Mouse (Mus musculus) telencephalon, adult 2 months (tissue): Measurements from ENCODE around the gene Cc2d2a.

ENCODE experiments used
- DNase-seq: peaks from one replicate; pipeline ENCODE4 v3.0.0-alpha.2; 2011; ENCODE audit warnings: low read depth, low spot score

Cc2d2a gene

GRCm38 (mm10) chr5:43661997-43662961 is at the start of gene Cc2d2a:
TSS of gene Cc2d2a (plus strand) at chr5:43662346.
- DNase-seq = peak; percentile 58

DNA sequence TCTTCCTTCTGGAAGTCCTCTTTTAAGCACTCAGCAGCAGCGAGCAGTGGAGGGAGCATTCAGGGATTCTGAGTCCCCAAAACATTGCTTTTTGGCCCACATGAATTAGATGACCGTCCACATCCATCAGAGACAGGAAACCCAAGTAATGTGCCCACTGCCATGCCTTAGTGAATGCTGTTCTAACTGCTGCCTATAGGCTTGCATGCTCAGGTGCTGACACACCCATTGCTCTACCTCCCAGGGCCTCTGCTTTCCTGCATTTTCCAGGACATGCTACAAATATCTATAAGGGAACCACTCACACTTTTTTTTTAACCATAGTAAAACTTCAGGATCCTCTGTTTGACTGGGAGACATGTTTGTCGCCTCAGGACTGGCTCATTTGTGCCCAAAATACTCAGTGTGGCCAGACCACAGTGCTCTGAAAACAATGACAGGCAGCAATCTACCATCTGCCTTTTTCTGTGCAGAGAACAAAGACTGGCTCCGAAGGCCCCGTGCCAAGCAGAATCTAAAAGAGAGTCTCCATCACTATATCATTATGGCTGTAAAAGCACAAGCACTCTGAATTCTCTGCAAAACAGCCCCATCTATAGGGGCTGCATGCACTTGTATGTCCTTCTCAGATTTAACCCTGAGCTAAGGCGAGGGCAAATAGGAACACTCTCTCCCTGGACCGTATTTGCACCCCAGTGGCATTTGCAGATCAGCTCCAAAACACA is 40.4 kb upstream of the Cc2d2a start:
- DNase-seq = no peak

DNA sequence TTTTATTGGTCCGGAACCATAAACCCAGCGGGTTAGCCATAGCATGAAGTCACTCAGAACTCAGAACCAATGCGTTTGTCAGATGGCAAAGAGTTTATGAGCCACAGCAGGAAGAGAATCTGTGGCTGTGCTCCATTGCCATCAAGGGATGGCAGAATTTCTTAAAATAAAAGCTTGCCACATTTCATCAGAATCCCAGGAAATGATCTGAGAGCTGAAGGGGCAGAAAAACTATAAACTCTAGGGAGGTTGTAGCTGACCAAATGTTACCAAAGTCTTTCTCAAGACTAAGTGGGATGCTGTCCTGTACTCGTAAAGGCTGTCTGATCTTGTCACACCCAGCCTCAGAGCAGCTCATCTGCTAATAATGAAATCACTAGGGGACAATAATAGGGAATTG is 36.7 kb upstream of the Cc2d2a start:
- no peak for DNase-seq

DNA sequence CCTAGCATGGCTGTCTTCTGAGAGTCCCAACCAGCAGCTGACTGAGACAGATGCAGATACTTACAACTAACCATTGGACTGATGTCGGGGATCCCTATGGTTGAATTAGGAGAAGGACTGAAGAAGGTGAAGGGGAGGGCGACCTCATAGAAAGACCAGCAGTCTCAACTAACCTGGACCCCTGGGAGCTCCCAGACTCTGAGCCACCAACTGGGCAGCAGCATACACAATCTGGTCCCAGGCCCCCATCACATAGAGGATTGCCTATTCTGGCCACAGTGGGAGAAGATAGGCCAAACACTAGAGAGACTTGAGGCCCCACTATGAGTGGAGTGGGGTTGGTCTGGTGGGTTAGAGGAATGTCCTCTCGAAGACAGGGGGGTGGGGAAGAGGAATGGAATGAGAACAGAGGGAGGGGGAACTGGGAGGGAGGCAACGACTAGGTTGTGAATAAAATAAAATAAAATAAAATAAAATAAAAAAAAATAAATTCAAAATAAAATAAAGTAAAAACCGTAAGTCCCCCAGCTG is 28.0 kb upstream of the Cc2d2a start:
- DNase-seq = no peak

DNA sequence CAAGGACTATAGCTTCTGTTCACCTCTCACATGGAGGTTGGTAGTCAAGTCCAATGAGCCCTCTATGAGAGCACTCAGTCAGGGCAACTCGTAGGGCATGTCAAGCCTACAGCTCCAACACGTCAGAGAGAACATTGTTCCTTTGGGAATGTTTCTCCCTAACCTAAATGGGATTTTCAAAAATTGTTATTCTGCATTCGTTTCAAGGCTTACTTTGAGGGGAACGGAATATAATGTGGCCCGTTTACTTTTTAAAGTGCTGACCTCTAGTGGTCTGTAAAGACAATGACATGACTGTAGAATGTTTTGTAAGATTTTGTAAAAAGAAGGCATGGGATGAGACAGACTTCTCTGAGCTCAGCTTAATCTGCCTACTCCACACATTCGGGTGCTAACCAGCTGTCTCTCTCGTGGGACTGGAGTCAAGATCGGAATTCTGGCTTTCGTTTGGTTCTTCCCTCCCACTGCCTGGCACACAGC is 27.5 kb upstream of the Cc2d2a start:
- peak; percentile 83 for DNase-seq

- no peak for DNase-seq
These were observed 17.1 kb upstream of the Cc2d2a start for GRCm38 (mm10) chr5:43645020-43645419.

DNA sequence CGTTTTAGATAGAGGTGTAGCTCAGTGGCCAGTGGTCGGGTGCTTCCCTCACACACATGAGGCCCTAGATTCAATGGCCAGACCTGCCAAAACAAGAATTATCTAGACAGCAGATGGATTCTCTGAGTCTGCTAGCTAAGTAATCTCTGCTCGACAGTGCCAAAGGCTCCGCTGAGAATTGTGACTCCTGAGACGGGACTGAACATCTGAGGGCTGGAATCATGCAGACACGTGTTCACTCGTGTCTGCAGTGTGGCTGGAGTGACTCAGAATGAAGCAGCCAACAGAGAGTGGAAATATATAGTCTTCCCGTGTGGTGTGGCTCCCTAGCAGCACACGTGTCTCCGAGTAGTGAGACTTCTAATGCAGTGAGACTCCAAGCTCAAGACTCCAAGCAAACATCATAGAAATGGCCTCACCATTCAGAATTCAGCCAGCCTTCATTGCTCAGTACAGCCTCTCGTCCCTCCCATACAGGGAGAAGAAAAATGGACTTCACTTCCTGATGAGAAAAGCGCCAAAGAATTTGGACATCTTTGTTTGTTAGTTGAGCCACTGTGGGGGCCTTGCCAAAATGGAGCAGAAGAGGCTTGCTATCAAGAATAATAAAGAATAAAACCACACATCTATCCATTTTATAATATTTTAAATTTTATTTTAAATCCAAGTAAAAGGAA is 14.9 kb upstream of the Cc2d2a start:
- no peak for DNase-seq

DNA sequence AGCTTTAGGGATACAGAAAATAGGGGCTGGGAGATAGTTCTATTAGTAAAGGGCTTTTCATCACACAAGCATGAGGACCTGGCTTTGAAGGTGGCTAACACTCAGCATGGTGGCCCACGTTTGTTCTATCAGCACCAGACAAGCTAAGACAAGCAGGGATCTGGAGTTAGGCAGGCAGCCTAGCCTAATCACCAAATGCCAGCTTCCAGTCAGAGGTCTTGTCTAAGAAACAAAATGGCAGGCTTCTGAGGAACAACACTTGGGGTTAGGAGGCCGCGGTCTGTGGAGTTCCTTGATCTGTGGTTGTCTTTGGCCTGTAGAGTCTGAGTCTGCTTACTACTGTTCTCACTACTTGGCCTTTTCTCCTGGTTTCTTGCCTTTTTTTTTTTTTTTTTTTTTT is 648 bp upstream of the Cc2d2a start:
- no peak for DNase-seq

DNA sequence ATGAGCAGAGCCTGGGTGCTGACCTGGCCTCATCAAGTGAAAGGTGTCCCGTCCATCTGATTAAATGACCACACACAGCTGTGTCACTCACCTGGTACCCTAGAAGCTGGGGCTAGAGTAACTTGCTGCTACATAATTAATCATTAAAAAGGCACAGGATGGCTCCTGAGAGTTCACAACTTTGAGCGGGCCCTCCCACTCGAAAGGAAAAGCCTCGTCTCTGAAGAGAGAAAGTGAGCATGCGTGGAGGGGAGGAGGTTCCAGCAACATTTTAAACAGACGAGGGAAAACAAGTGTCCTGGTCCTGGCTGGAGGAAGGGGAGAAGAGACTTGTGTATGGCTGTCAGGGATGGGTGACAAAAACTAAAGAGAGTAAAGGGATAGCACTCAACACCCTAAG is 1.4 kb downstream of the Cc2d2a start:
- DNase-seq = no peak

DNA sequence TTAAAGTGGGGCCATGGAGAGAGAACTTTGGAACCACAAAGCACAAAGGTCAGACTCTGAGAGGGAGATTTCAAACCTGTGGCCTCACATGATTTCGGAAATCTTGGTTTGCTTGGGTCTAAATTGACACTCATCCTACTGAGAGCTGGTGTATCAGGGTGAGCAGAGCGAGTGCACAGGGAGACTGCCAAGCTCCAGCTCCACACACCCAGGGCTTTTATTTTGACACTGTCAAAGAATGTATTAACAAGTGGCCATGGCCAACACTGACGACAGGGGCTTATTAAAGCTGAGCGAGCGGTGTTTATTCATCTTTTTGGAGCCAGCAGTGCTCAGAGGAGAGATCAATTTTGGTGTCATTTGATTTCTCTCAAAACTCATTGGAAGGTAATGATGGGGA is 3.0 kb downstream of the Cc2d2a start:
- DNase-seq = no peak

DNA sequence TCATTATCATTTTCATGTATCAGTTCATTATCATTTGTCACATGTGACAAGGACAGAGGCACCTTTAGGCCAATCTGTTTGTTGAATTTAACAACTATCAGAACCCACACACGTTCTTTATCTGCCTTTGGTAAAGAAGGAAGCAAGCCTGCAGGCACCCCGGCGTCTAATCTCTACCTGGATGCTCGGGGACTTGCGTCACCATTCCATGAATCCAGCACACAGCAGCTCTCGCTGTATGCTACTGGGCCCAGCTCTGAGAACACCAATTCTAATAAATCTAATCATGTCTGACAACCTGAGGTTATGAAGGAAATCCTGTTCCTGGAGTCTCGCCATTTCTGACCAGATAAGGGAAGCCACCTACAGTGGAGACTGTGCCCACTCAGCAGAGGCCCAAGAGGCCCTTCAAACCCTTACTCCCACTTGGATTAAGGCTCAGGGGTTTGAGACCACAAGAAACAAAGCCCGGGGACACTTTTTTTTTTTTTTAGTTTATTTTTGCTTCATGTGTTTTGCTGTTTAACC is 7.0 kb downstream of the Cc2d2a start:
- DNase-seq = no peak

DNA sequence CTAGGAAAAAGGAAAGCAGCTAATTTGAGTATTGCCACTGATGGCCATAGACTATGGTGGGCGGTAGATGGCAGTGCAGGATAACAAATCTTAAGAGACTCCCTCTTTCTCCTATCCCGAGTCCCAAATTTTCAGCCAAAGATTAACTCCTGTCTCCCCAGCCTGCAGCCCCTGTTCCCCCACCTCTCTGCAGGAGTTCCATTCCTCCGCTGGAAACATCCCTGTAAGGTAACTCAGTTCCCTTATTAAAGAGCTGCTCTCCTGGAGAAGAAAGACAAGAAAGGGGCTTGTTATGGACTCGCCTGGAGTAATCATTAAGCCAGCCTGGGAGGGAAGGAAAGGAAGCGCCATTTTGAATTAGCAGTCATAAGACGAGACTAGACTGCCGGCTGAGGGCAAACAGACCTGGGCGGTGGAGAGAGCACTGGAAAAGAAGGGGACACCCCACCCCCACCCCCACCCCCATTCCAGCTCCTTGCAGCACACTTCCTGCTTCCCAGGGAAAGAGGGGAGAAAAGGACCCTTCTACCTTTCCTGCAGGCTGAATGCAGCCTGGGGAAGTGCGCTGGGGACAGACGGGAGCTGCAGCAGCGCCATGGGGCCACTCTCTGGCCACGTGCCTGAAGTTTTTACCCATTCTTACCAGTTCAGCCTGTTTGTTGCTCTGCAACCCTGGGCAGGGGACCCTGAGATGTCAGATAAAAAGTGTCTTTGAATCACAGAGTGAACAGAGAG is 10.2 kb downstream of the Cc2d2a start:
- DNase-seq = peak; percentile 91

- no peak for DNase-seq
These were observed 10.9 kb downstream of the Cc2d2a start for GRCm38 (mm10) chr5:43673083-43673482.

- no peak for DNase-seq
These were observed 23.3 kb downstream of the Cc2d2a start for GRCm38 (mm10) chr5:43685466-43685865.

DNA sequence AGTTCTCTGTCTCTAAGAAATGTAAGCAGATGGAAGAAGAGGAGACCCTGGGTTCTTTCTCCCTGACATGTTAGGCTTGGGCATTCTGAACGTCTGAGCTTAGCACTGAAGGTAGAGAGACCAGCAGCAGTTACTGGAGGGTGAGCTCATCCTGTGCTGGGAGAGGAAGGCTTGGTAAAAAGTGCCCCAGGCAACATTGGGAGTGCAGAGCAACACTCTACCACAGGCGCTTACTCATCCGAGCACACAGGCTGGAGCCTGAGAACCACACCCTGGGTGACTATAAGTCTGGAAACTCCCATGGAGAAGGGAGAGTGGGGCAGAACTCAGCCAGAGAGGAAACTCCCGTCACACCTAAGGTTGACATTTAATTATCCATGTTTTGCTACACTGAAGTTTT is 30.3 kb downstream of the Cc2d2a start:
- DNase-seq = no peak

GRCm38 (mm10) chr5:43697133-43697532 is 35.0 kb downstream of the Cc2d2a start:
- no peak for DNase-seq

DNA sequence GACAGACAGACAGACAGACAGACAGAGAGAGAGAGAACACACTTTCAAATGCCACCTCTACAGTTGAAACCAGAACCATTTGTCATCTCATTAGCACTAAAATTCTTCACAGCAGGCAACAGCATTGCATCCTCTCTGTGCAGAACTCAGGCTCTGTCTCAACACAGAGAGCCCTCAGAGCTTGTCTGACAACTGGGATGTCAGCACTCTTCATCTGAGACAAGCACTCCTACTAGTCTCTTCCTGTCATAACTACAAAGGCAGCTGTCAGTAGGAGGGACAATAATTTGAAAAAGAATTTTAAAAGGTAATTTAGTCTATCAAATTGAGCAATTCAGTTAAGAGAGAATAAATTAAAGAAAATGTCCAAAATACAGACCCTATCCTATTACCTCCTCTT is 37.1 kb downstream of the Cc2d2a start:
- DNase-seq = no peak

GRCm38 (mm10) chr5:43721538-43722451 is 59.6 kb downstream of the Cc2d2a start:
- DNase-seq = no peak

- no peak for DNase-seq
These were observed 60.3 kb downstream of the Cc2d2a start for GRCm38 (mm10) chr5:43722452-43722783.

- peak; percentile 66 for DNase-seq
These were observed 61.7 kb downstream of the Cc2d2a start for GRCm38 (mm10) chr5:43723830-43724229.
